Mouse (Mus musculus) layer of hippocampus, adult 8-10 months (tissue): Measurements from ENCODE around the gene Ctnnbl1. TPM values are rescaled to one million over a fixed set of nuclear protein-coding genes. Genes with fewer than 3 reads are reported as not detected.

Experiments
- DNase-seq, 2 experiments: peaks; one replicate each; pipeline ENCODE4 v3.0.0; 2022; ENCODE audit warnings: low spot score in 2 of 2
- total RNA-seq, 4 experiments: library from RNA; stranded (reverse); gene quantifications; 2 replicates each; pipeline ENCODE4 v1.2.4; 2022

Gene Ctnnbl1
- total RNA-seq, 4 experiments from 2014 or later = 27.3 to 37.7 (median 29.8) TPM

- no peak for DNase-seq
Observed at GRCm38 (mm10) chr2:157936676-157937075, 199.5 kb downstream of the Ctnnbl1 start.

GRCm38 (mm10) chr2:157940586-157941185 lies 203.5 kb downstream of the Ctnnbl1 start:
- DNase-seq = no peak

Other genes starting within 250 kb of the Ctnnbl1 start
- gene Nnat, start 177.3 kb upstream of the Ctnnbl1 start, total RNA-seq = 100 to 1,000 TPM; 458 to 613 (median 542) TPM
- 100 to 1,000 TPM; 136 to 152 (median 144) TPM for gene Blcap, start 166.1 kb upstream of the Ctnnbl1 start, total RNA-seq
- 10 to 100 TPM; 81.5 to 99.3 (median 90.0) TPM for gene Vstm2l, start 177.3 kb downstream of the Ctnnbl1 start, total RNA-seq